ENCODE assay signal across 16 mouse cellular contexts in genomic region chr8:17984779-17985178, GRCm38 (mm10).
"Had no signal": no experiment of that assay in that cellular context is flagged by ENCODE, and none has a peak within 500 bp of the region (broad histone marks: within the 10 kb centered on the region; RNA-seq: fewer than 3 reads in every experiment).

No protein-coding gene starts in this region.

- H3K27me3 ChIP-seq: neural tube, embryonic 12.5 days; neural tube, embryonic 13.5 days; neural tube, embryonic 15.5 days; stomach, embryonic 15.5 days had no signal

- H3K36me3 ChIP-seq: neural tube, embryonic 12.5 days; neural tube, embryonic 13.5 days; neural tube, embryonic 15.5 days; stomach, embryonic 15.5 days had no signal

- DNase-seq: retina, postnatal 1 day; right cerebral cortex, adult 18-20 months; right cerebral cortex, postnatal 14 days; right cerebral cortex, postnatal 25 days; right cerebral cortex, postnatal 4 days; spleen, adult 18-20 months; thymus, adult 18-20 months; thymus, adult 2 months; thymus, postnatal 14 days; thymus, postnatal 25 days; thymus, postnatal 36 days; thymus, postnatal 4 days had no signal

- H3K4me3 ChIP-seq: neural tube, embryonic 12.5 days; neural tube, embryonic 13.5 days; neural tube, embryonic 15.5 days; stomach, embryonic 15.5 days had no signal

- H3K27ac ChIP-seq: neural tube, embryonic 12.5 days; neural tube, embryonic 13.5 days; neural tube, embryonic 15.5 days; stomach, embryonic 15.5 days had no signal

- H3K9ac ChIP-seq: neural tube, embryonic 12.5 days; neural tube, embryonic 13.5 days; neural tube, embryonic 15.5 days; stomach, embryonic 15.5 days had no signal

- H3K9me3 ChIP-seq: neural tube, embryonic 12.5 days; neural tube, embryonic 13.5 days; neural tube, embryonic 15.5 days; stomach, embryonic 15.5 days had no signal

- H3K4me2 ChIP-seq: neural tube, embryonic 12.5 days; neural tube, embryonic 13.5 days; neural tube, embryonic 15.5 days; stomach, embryonic 15.5 days had no signal

- H3K4me1 ChIP-seq: neural tube, embryonic 12.5 days; neural tube, embryonic 13.5 days; neural tube, embryonic 15.5 days; stomach, embryonic 15.5 days had no signal
